Mouse (Mus musculus) forebrain, embryonic 16.5 days (tissue): ENCODE data around the gene Plcb1. TPM values are rescaled to one million over a fixed set of nuclear protein-coding genes. Genes with fewer than 3 reads are reported as not detected.

Source experiments
- ATAC-seq: fragments of 200-750 bp; cut with Nextera tagmentation; 2 replicates; pipeline ENCODE4 v1.8.0; 2017; ENCODE audit warnings: mild to moderate bottlenecking, moderate library complexity
- H3K27ac ChIP-seq: fragments of 300-500 bp; sonication (generic); 2 replicates; pipeline ENCODE4 v1.5.1; 2014; ENCODE audit warnings: low read length, control low read depth
- H3K27me3 ChIP-seq: fragments of 300-500 bp; sonication (generic); replicated peaks from 2 replicates; pipeline ENCODE4 v1.6.1; 2014; ENCODE audit warnings: low read length; ENCODE audit not compliant: control insufficient read depth, insufficient read depth
- H3K36me3 ChIP-seq: fragments of 300-500 bp; sonication (generic); 2 replicates; pipeline ENCODE4 v1.6.1; 2014; ENCODE audit not compliant: control insufficient read depth, insufficient read depth
- H3K4me1 ChIP-seq: fragments of 300-500 bp; sonication (generic); replicated peaks from 2 replicates; pipeline ENCODE4 v1.6.1; 2014; ENCODE audit warnings: low read length; ENCODE audit not compliant: control insufficient read depth, insufficient read depth
- H3K4me2 ChIP-seq: fragments of 300-500 bp; sonication (generic); 2 replicates; pipeline ENCODE4 v1.6.1; 2014; ENCODE audit warnings: mild to moderate bottlenecking, low read length, control low read depth
- H3K4me3 ChIP-seq: fragments of 300-500 bp; sonication (generic); replicated peaks from 2 replicates; pipeline ENCODE4 v1.5.1; 2014; ENCODE audit warnings: mild to moderate bottlenecking, low read length, control low read depth
- H3K9ac ChIP-seq: fragments of 300-500 bp; sonication (generic); replicated peaks from 2 replicates; pipeline ENCODE4 v1.6.1; 2014; ENCODE audit warnings: low read depth, low read length, control low read depth
- H3K9me3 ChIP-seq: fragments of 300-500 bp; sonication (generic); 2 replicates; pipeline ENCODE4 v1.6.1; 2016; ENCODE audit warnings: low read length; ENCODE audit not compliant: control insufficient read depth
- WGBS: fragments of 180-500 bp; shearing (Covaris S2); extraction: QIAGEN DNeasy Blood & Tissue Kit; methylation state at CpG from one replicate; pipeline ENCODE4 v1.1.7; 2014; 5-methylcytosine and 5-hydroxymethylcytosine counted together
- polyA plus RNA-seq: library from polyadenylated mRNA; unstranded; fragments of >200 nt; fragmentation: Nextera tagmentation; extraction: Ambion mirVana; gene quantifications from 2 replicates; pipeline ENCODE4 v1.2.1, GENCODE M21; 2015

The Plcb1 gene
- polyA plus RNA-seq, 1 experiment from 2014 or later, result 49.4 TPM

DNA sequence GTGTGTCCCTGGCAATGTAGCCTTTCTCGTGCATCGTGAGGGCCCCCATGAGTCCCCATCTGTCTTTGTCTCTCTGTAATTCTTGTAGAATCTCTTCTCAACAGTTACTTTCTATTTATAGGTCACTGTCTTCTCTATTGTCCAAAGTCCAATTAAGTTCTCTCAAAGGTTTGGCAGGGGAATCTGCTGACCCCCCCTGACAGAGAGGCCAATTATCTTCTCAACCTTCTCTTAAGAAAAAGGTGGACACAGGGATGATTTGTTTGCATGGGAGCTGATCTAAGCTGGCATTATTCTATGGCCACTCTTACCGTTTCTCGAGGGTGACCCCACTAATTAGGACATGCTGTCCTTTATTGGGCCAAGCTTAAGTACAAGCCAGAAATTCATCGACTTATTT lies 633.4 kb downstream of the Plcb1 start:
- ATAC-seq, result no peak
- H3K27me3 ChIP-seq, result no peaks in the 10 kb centered on the region
- no peak overlapping the region for H3K4me3 ChIP-seq
- H3K27ac ChIP-seq, result no peak overlapping the region
- H3K4me2 ChIP-seq, result no peak overlapping the region
- no peaks in the 10 kb centered on the region for H3K9me3 ChIP-seq
- WGBS, result 12% methylated on average over 5 of the region's 5 CpGs
- H3K36me3 ChIP-seq, result no peaks in the 10 kb centered on the region
- no peaks in the 10 kb centered on the region for H3K4me1 ChIP-seq
- no peak overlapping the region for H3K9ac ChIP-seq

DNA sequence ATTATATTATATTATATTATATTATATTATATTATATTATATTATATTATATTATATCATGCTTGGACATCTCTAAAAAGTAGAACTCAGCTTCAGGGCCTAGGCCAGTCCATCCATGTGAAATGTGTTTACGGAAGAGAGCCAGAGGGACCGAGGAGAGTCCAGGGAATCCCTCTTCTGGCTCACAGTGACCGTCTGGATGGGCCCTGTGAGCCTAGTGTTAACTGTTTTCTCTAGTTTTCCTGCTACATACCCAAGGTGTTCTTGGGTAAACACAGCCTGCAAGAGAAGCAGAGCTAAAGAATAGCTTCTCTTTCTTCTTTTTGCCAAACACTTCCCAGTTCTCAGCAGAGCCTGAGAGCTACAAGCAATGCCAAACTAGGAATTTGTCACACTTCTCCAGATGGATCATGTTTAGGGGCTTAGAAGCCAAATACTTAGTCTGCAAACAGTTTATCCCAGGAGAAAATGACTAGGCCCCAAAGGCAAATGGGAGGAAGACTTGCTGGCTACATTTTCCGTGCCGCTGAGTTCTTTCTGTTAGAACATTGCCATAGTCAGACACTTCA lies 649.2 kb downstream of the Plcb1 start:
- H3K4me2 ChIP-seq, result no peak overlapping the region
- H3K9me3 ChIP-seq, result no peaks in the 10 kb centered on the region
- no peak overlapping the region for H3K27ac ChIP-seq
- H3K36me3 ChIP-seq, result no peaks in the 10 kb centered on the region
- ATAC-seq, result peak; percentile 18; the same call in 1 of the 2 replicates
- no peak overlapping the region for H3K4me3 ChIP-seq
- H3K4me1 ChIP-seq, result peaks cover 4% of the 10 kb centered on the region
- H3K9ac ChIP-seq, result no peak overlapping the region
- 76% methylated on average over 5 of the region's 5 CpGs for WGBS
- no peaks in the 10 kb centered on the region for H3K27me3 ChIP-seq

GRCm38 (mm10) chr2:135439034-135439433 lies 653.2 kb downstream of the Plcb1 start:
- no peaks in the 10 kb centered on the region for H3K36me3 ChIP-seq
- 96% methylated on average over 3 of the region's 3 CpGs for WGBS

DNA sequence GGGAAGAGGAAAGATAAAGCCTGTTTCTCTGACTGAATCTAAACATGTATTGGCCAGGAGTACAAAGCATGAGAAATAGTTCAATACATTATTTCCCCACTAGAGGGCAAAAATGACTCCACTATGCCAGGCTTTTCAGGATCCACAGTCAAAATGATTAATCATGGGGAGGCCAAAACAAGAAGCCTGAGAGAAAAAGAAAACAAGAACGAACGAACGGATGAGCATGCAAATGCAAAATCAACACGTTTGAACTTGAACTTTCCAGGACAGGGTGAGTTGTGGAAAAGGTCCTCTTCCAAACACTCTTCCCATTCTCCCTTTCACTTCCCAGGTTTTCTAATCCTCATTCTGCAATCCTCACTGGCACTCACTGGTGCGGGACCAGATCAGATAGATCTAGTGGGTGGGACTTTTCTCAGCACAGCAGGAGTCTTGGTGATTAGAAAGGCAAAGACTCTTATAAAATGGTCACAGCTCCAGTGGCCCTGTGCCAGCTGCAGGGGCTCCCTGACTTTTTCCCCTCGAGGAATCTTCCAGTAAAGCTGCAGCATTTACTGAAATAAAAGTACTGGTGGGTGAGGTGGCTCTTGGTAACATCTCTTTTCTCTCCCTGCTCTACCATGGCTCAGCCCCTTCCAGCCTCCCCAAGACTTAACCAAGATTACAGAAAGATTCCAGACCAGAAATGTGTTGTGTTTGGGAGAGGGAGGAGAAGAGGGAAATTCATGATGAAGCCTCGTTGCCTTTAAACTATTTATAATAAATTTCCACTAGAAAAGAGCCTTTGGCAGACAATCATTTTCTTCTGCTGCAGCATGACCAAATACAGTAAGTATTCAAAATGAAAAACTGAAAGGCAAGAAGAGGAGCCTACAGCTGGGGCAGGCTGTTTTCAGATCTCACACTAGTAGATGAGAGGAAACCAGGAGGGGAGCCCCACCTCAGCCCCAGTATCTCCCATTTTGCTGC lies 654.0 kb downstream of the Plcb1 start:
- Histone ChIP-seq H3K9me3 (no peaks in the 10 kb centered on the region), H3K36me3 (no peaks in the 10 kb centered on the region), H3K4me3 (0 out of 2 replicates have a peak overlapping the region, but pooled peaks have one; percentile 11), H3K4me2 (peak overlapping the region; percentile 37), H3K27ac (no peak overlapping the region; the same call in 1 of the 2 replicates), H3K9ac (no peak overlapping the region), H3K4me1 (peaks cover 6% of the 10 kb centered on the region), H3K27me3 (no peaks in the 10 kb centered on the region)
- WGBS, result 7% methylated on average over 7 of the region's 7 CpGs
- ATAC-seq, result peak; percentile 87

More at GRCm38 (mm10) chr2:135439034-135439433, 653.2 kb downstream of the Plcb1 start:
- ATAC-seq, result no peak; the same call in 1 of the 2 replicates
- no peak overlapping the region for H3K9ac ChIP-seq
- no peak overlapping the region for H3K4me3 ChIP-seq
- no peak overlapping the region for H3K4me2 ChIP-seq
- no peaks in the 10 kb centered on the region for H3K9me3 ChIP-seq
- peaks cover 6% of the 10 kb centered on the region for H3K4me1 ChIP-seq
- H3K27me3 ChIP-seq, result no peaks in the 10 kb centered on the region
- no peak overlapping the region for H3K27ac ChIP-seq

DNA sequence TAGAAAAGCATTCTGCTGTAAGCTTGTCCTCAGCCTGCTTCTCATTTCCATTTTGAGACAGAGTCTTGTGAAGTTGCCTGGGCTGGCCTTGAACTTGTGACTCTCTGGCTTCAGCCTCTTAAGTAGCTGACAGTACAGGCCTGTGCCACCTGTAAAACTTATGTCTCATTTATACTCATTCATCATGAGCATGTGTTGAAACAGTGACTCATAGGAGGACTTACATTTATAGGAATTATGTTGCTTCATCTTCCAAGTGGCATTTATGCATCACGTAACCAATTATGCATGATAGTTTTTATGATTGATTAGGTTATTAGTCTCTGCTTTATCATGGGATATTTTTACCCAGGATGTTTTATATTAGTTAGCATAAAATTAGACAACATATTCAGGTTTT lies 667.7 kb downstream of the Plcb1 start:
- Histone ChIP-seq H3K36me3 (no peaks in the 10 kb centered on the region), H3K4me1 (no peaks in the 10 kb centered on the region), H3K4me2 (no peak overlapping the region), H3K9ac (no peak overlapping the region), H3K4me3 (no peak overlapping the region), H3K27ac (no peak overlapping the region), H3K9me3 (no peaks in the 10 kb centered on the region), H3K27me3 (no peaks in the 10 kb centered on the region)
- no peak for ATAC-seq
- 91% methylated on average over 1 of the region's 1 CpGs for WGBS

DNA sequence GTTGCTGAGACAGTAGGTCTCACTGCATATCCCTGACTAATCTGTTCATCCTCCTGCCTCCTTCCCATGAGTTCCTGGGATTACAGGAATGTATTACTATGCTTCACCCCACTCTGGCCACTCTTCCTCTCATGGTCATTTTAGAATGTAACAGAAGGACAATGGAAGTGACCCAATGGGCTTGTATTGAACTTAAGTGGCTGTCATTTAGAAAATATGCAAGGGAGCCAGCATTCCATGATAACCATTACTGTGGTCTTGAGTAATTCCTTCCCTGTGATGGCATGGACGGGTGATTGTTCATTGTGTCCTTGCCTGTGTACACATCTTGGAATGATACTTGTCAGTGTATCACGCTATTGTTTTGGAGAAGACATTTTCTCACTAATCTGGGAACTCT lies 668.1 kb downstream of the Plcb1 start:
- Histone ChIP-seq H3K4me1 (no peaks in the 10 kb centered on the region), H3K27me3 (no peaks in the 10 kb centered on the region), H3K36me3 (no peaks in the 10 kb centered on the region), H3K27ac (no peak overlapping the region), H3K4me2 (no peak overlapping the region), H3K9me3 (no peaks in the 10 kb centered on the region), H3K9ac (no peak overlapping the region), H3K4me3 (no peak overlapping the region)
- no peak for ATAC-seq
- 85% methylated on average over 2 of the region's 2 CpGs for WGBS

DNA sequence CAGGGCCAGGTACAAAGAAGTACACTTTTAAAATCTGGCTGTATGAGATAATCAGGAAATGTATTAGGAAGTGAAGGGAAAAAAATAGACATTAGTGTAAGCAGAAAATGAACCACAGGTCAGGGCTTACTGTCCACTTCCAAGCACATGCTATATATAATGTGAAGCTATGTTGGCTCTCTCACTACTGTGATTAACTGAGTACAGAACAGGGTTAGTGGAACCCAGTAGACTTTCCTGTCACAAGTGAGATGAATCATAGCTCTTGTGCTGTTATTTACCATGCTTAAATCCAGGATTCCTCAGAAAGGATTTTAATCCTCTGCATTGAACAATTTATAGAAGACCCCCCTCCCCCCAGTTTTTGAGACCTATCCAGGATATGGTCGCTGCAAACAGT lies 668.6 kb downstream of the Plcb1 start:
- Histone ChIP-seq H3K36me3 (no peaks in the 10 kb centered on the region), H3K9me3 (no peaks in the 10 kb centered on the region), H3K9ac (no peak overlapping the region), H3K4me1 (no peaks in the 10 kb centered on the region), H3K4me3 (no peak overlapping the region), H3K27me3 (no peaks in the 10 kb centered on the region), H3K4me2 (no peak overlapping the region), H3K27ac (no peak overlapping the region)
- no peak for ATAC-seq
- 52% methylated on average over 1 of the region's 1 CpGs for WGBS

DNA sequence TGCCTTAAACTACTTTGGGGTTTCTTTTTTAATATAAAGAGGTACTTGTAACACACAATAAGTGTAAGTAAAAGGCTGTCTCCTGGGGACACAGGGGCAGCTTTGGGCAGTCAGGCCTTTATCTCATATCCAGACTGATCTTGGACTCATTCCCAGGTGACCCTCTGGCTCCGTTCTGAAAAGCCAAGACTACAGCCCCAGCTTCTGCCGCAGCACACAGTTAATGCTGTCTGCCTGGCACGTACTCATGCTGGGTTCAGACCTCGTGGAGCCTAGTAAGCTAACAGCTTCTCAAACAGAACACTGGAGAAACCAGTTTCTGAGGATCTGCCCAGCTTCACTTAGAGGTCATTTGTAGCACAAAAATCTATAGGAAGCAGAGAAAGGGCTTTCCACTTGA lies 682.0 kb downstream of the Plcb1 start:
- 28% methylated on average over 4 of the region's 4 CpGs for WGBS
- no peak overlapping the region for H3K4me2 ChIP-seq
- no peak overlapping the region for H3K27ac ChIP-seq
- no peak for ATAC-seq
- H3K27me3 ChIP-seq, result no peaks in the 10 kb centered on the region
- H3K9me3 ChIP-seq, result no peaks in the 10 kb centered on the region
- H3K36me3 ChIP-seq, result no peaks in the 10 kb centered on the region
- H3K9ac ChIP-seq, result no peak overlapping the region
- no peak overlapping the region for H3K4me3 ChIP-seq
- no peaks in the 10 kb centered on the region for H3K4me1 ChIP-seq

- Histone ChIP-seq H3K27me3 (no peaks in the 10 kb centered on the region), H3K27ac (no peak overlapping the region), H3K4me2 (no peak overlapping the region), H3K36me3 (no peaks in the 10 kb centered on the region), H3K9me3 (no peaks in the 10 kb centered on the region), H3K4me3 (no peak overlapping the region), H3K9ac (no peak overlapping the region), H3K4me1 (no peaks in the 10 kb centered on the region)
- WGBS, result 89% methylated on average over 4 of the region's 4 CpGs
- no peak for ATAC-seq
Observed at GRCm38 (mm10) chr2:135474107-135474506, 688.2 kb downstream of the Plcb1 start.
